Mouse (Mus musculus) midbrain, embryonic 11.5 days (tissue): Measurements from ENCODE around the gene Mrpl51. TPM values are rescaled to one million over a fixed set of nuclear protein-coding genes. Genes with fewer than 3 reads are reported as not detected.

Source experiments
- ATAC-seq: fragments of 200-750 bp; cut with Nextera tagmentation; 2 replicates; pipeline ENCODE4 v1.8.0; 2017; ENCODE audit warnings: moderate TSS enrichment, moderate library complexity; ENCODE audit not compliant: low FRiP score
- DNase-seq: peaks from one replicate; pipeline ENCODE4 v3.0.0; 2015; ENCODE audit warnings: low spot score; ENCODE audit errors: missing footprints
- H3K27ac ChIP-seq: fragments of 300-500 bp; sonication (generic); 2 replicates; pipeline ENCODE4 v1.5.1; 2014; ENCODE audit warnings: low read depth, low read length
- H3K27me3 ChIP-seq: fragments of 300-500 bp; sonication (generic); 2 replicates; pipeline ENCODE4 v1.6.1; 2014; ENCODE audit warnings: mild to moderate bottlenecking, low read length, moderate library complexity, mixed read lengths; ENCODE audit not compliant: control insufficient read depth, insufficient read depth
- H3K36me3 ChIP-seq: fragments of 300-500 bp; sonication (generic); 2 replicates; pipeline ENCODE4 v1.6.1; 2014; ENCODE audit warnings: mild to moderate bottlenecking, low read length, moderate library complexity, mixed read lengths; ENCODE audit not compliant: control insufficient read depth, insufficient read depth
- H3K4me1 ChIP-seq: fragments of 300-500 bp; sonication (generic); 2 replicates; pipeline ENCODE4 v1.6.1; 2014; ENCODE audit warnings: low read length; ENCODE audit not compliant: control insufficient read depth, insufficient read depth
- H3K4me2 ChIP-seq: fragments of 300-500 bp; sonication (generic); 2 replicates; pipeline ENCODE4 v1.6.1; 2014; ENCODE audit warnings: mild to moderate bottlenecking, moderate library complexity
- H3K4me3 ChIP-seq: fragments of 300-500 bp; sonication (generic); 2 replicates; pipeline ENCODE4 v1.5.1; 2014; ENCODE audit warnings: low read depth, low read length
- H3K9ac ChIP-seq: fragments of 300-500 bp; sonication (generic); 2 replicates; pipeline ENCODE4 v1.6.1; 2014; ENCODE audit warnings: low read length
- H3K9me3 ChIP-seq: fragments of 300-500 bp; sonication (generic); 2 replicates; pipeline ENCODE4 v1.6.1; 2016; ENCODE audit warnings: low read length; ENCODE audit not compliant: control insufficient read depth
- WGBS: fragments of 180-500 bp; shearing (Covaris S2); extraction: QIAGEN DNeasy Blood & Tissue Kit; methylation state at CpG from one replicate; pipeline ENCODE4 v1.1.7; 2014; 5-methylcytosine and 5-hydroxymethylcytosine counted together
- polyA plus RNA-seq: library from polyadenylated mRNA; unstranded; fragments of >200 nt; fragmentation: Nextera tagmentation; extraction: Ambion mirVana; gene quantifications from 2 replicates; pipeline ENCODE4 v1.2.1, GENCODE M21; 2014

The Mrpl51 gene
- polyA plus RNA-seq, 1 experiment from 2014 or later, result 208 TPM

DNA sequence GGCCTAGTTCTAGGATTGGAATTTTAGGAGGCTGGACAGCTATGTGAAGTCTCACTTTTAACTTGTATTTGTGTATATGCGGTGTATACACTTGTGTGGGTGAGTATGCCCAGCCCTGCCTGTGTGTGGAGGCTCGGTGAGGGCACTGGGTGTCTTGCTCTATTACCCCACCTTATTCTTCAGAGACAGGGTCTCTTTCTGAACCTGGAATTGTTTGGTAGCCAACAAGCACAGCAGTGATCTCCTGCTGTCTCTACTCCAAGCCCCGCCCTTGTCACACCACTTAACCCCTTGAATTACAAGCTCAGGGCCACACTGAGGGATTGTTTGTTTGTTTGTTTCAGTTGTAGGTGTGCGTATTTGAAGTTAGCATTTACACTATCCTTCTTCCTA is 40.4 kb downstream of the Mrpl51 start:
- no peak overlapping the region for H3K9ac ChIP-seq
- H3K4me2 ChIP-seq, result peak overlapping the region; percentile 71
- ATAC-seq, result peak; percentile 5; the same call in 1 of the 2 replicates
- H3K4me3 ChIP-seq, result no peak overlapping the region; the same call in 1 of the 2 replicates
- peaks cover 9% of the 10 kb centered on the region for H3K4me1 ChIP-seq
- H3K9me3 ChIP-seq, result no peaks in the 10 kb centered on the region
- H3K36me3 ChIP-seq, result no peaks in the 10 kb centered on the region
- no peak for DNase-seq
- WGBS, result 53% methylated on average over 4 of the region's 4 CpGs
- H3K27ac ChIP-seq, result no peak overlapping the region
- no peaks in the 10 kb centered on the region for H3K27me3 ChIP-seq

DNA sequence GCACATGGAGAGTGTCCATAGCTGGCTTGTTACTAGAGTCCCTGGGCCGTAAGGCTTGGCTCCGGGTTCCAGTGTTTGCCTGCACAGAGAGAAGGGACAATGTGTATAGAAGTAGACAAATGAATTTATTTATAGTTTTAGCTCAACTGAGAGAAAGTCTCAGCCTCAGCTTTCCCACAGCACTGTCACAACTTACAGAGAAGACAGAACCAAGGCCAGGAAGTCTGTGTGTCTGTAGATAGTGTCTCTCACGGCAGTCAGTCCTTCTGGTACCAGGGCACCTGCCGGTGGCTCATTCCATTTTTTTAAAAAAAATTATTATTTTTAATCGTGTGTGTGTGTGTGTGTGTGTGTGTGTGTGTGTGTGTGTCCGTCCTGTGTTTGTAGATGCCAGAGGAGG is 40.9 kb downstream of the Mrpl51 start:
- Histone ChIP-seq H3K9ac (no peak overlapping the region), H3K9me3 (no peaks in the 10 kb centered on the region), H3K27ac (no peak overlapping the region), H3K4me1 (peaks cover 9% of the 10 kb centered on the region), H3K4me3 (no peak overlapping the region), H3K4me2 (no peak overlapping the region), H3K27me3 (no peaks in the 10 kb centered on the region), H3K36me3 (no peaks in the 10 kb centered on the region)
- WGBS, result 91% methylated on average over 6 of the region's 6 CpGs
- ATAC-seq, result no peak
- no peak for DNase-seq

DNA sequence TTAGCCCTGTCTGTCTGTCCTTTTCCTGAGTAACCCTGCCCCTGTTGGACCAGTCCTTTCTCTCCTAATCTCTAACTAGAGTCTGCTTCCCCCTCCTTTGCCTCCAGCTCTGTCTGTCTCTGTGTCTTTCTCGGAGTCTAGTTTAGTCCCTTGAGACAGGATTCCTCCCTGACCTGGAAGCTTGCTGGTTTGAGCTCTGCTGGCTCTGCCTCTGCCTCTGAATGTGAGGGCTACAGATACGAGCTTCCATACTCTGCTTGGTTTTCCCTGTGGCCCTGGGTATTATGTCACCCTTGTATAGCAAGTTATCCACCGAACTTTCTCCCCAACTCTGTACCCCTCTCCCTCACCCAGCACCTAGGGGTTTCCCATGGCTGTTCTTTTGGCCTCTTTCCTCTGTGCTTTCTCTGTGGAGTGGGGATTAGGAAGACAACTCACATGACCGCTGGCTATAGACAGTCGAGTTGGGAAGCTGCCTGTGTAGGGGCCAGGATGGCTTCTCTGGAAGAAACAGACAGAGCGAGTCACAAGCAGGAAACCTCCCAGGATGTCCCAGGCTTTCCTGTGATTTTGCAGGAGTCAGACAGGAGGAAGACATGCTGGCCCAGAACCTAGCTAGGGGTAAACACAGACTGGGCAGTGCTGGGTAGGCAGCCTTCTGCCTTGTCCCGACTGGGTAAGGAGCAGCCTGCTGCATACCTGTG is 42.4 kb downstream of the Mrpl51 start:
- no peaks in the 10 kb centered on the region for H3K9me3 ChIP-seq
- 62% methylated on average over 7 of the region's 7 CpGs for WGBS
- no peak overlapping the region for H3K4me3 ChIP-seq
- no peak overlapping the region for H3K27ac ChIP-seq
- no peak for ATAC-seq
- H3K4me2 ChIP-seq, result no peak overlapping the region
- no peaks in the 10 kb centered on the region for H3K36me3 ChIP-seq
- no peak for DNase-seq
- peaks cover 9% of the 10 kb centered on the region for H3K4me1 ChIP-seq
- no peak overlapping the region for H3K9ac ChIP-seq
- H3K27me3 ChIP-seq, result no peaks in the 10 kb centered on the region

DNA sequence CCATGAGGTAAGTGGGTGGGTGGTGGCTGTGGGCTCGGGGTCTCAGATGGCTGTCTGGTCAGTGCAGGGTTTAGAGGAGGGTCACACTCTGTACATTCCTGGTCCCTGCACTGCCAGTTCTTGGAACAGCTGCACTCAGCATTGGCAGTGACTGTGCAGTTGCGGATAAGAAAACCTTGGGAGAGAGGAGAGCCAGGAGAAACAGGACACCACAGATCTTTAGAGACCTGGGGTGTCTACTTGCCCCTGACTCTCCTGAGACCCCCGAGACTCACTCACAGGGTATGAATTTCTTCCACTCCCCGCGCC is 42.9 kb downstream of the Mrpl51 start:
- Histone ChIP-seq H3K4me1 (peaks cover 9% of the 10 kb centered on the region), H3K4me3 (no peak overlapping the region), H3K27me3 (no peaks in the 10 kb centered on the region), H3K36me3 (no peaks in the 10 kb centered on the region), H3K9me3 (no peaks in the 10 kb centered on the region), H3K27ac (no peak overlapping the region), H3K9ac (no peak overlapping the region), H3K4me2 (no peak overlapping the region)
- DNase-seq (no peak), ATAC-seq (no peak)
- WGBS, result 85% methylated on average over 5 of the region's 5 CpGs

DNA sequence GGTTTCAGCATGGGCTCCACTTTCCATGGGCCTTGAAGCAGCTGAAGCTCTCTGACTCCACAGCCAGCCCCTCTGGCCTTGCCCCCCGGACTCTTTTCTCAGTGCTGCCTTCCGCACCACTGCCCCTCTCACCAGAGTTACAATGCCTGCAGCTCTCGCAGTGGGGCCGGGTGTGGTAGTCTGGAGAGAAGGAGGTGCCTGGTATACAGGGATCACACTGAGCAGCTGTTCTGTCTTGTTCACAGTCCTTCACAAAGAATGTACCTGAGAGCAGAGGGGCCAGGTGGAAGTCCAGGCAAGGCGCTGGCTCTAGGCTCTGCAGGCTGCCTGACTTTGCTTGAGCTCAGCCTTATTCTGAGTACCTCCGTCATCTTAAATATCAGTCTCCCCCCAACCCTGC is 44.7 kb downstream of the Mrpl51 start:
- Histone ChIP-seq H3K36me3 (no peaks in the 10 kb centered on the region), H3K27ac (no peak overlapping the region), H3K4me2 (no peak overlapping the region), H3K4me3 (no peak overlapping the region), H3K9me3 (no peaks in the 10 kb centered on the region), H3K4me1 (peaks cover 6% of the 10 kb centered on the region), H3K9ac (no peak overlapping the region), H3K27me3 (no peaks in the 10 kb centered on the region)
- WGBS, result 73% methylated on average over 6 of the region's 6 CpGs
- ATAC-seq (no peak), DNase-seq (peak; percentile 19)

DNA sequence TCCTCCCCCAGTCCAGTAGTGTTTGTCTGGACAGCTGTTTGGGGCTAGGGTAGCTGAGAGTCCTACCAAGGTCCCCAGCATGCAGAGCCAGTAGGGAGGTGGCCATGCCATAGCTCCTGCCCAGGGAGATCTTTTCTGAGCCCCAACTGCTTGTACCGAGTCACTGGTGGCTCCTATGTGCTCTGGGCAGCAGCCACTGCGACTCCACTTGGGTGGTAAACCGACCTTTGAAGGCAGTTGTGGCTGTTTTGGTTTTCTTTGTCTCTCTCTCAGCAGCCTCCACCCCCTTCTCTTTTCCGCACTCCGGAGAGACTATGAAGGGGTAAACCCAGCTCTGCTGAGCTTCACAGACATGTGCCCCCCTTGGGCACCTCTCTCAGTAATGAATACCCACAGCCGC is 45.2 kb downstream of the Mrpl51 start, which contains the start of gene Cd27:
Cd27 (minus strand) TSS at position 229 of the 400 bp plus-strand sequence.
- no peaks in the 10 kb centered on the region for H3K27me3 ChIP-seq
- no peaks in the 10 kb centered on the region for H3K36me3 ChIP-seq
- WGBS, result 29% methylated on average over 6 of the region's 6 CpGs
- H3K4me1 ChIP-seq, result peaks cover 1% of the 10 kb centered on the region
- ATAC-seq, result no peak
- H3K4me3 ChIP-seq, result no peak within 1 kb of the TSS
- no peak within 1 kb of the TSS for H3K9ac ChIP-seq
- H3K4me2 ChIP-seq, result no peak within 1 kb of the TSS
- peak; percentile 75 for DNase-seq
- H3K27ac ChIP-seq, result no peak within 1 kb of the TSS
- no peaks in the 10 kb centered on the region for H3K9me3 ChIP-seq

DNA sequence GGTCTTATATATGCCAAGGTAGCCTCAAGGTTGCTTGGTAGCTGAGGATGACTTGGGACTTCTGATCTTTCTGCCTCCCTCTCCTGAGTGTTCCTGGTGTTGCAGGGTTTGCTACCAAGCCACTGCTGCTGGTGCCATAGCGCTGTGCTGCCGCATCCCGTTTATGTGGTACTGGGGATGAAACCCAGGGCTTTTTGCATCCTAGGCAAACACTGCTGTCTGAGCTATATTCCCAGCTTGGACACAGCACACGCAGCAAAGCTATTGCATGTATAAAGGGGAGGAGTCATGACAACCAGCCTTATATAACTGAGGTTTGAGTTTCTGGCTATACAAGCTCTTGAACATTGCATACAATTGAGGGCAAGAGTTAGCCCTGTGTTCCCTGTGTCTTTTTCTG is 45.8 kb downstream of the Mrpl51 start:
- H3K36me3 ChIP-seq, result no peaks in the 10 kb centered on the region
- no peak overlapping the region for H3K4me2 ChIP-seq
- WGBS, result 85% methylated on average over 4 of the region's 4 CpGs
- ATAC-seq (no peak), DNase-seq (no peak)
- H3K27ac ChIP-seq, result no peak overlapping the region
- H3K4me1 ChIP-seq, result no peaks in the 10 kb centered on the region
- H3K9ac ChIP-seq, result no peak overlapping the region
- no peak overlapping the region for H3K4me3 ChIP-seq
- no peaks in the 10 kb centered on the region for H3K27me3 ChIP-seq
- H3K9me3 ChIP-seq, result no peaks in the 10 kb centered on the region

DNA sequence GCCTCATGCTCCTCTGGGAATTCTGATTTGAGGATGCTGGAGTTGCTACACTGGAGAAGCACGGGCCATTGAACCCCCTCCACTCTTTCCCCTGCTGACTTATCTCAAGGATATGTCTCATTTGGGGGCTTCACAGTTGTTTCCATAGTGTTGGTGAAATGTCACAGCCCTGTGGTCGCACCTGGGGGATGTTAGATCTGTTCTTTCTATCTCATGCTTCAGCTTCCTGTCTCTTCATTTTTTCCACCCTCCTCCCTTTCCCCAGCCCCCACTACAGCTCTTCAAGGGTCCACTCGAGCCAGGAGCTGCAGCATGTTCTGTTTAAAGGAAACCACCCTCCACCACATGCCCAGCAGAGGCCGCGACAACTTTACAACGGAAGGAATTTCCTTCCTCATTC is 46.8 kb downstream of the Mrpl51 start:
- Histone ChIP-seq H3K27me3 (no peaks in the 10 kb centered on the region), H3K9me3 (no peaks in the 10 kb centered on the region), H3K4me2 (no peak overlapping the region), H3K36me3 (no peaks in the 10 kb centered on the region), H3K27ac (no peak overlapping the region), H3K9ac (no peak overlapping the region), H3K4me1 (no peaks in the 10 kb centered on the region), H3K4me3 (no peak overlapping the region)
- ATAC-seq (no peak), DNase-seq (no peak)
- WGBS, result 86% methylated on average over 6 of the region's 6 CpGs

DNA sequence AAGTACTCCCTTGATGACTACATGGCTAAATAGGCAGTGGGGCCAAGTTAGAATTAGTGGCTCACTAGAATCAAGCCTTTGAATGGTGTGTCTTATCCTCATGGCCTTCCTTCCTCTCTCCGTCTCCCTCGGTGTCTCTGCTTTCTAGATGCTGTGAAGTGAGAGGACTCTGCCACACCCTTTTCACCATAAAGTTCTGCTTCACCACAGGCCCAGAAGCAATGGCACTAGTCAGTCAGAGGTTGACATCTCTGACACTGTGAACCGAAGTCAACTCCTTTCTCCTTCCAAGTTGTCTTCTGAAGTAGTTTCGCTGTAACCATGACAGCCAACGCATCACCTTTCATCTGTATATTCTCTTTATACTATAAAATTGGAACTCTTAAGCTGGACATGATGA is 47.9 kb downstream of the Mrpl51 start:
- Histone ChIP-seq H3K27ac (no peak overlapping the region), H3K4me2 (no peak overlapping the region), H3K27me3 (no peaks in the 10 kb centered on the region), H3K4me3 (no peak overlapping the region), H3K4me1 (no peaks in the 10 kb centered on the region), H3K36me3 (no peaks in the 10 kb centered on the region), H3K9me3 (no peaks in the 10 kb centered on the region), H3K9ac (no peak overlapping the region)
- ATAC-seq (no peak), DNase-seq (no peak)
- WGBS, result 94% methylated on average over 5 of the region's 5 CpGs
